25 mouse cellular contexts compared by ENCODE assay signal in the genomic region with DNA sequence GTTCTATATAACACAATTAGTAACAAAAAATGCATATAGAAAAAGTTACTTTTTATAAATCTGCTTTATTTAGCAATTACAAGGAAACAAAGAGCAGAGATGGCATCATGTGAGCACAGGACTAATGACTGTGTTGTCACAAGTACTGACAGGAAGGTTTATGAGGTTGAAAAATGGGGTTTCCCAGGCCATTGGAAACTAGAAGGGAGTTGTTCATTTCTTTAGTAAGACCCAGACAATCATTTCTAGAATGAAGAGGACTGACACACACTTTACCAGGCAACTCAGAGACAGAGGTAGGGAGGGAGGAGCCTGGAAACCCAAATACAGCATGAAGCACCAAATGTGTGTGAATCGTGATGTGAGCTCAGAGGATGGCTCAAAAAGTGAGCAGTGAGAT. TPM values are rescaled to one million over a fixed set of nuclear protein-coding genes. Genes with fewer than 3 reads are reported as not detected.
DNase-seq lines count a peak whose midpoint lies in the region; ATAC-seq and TF ChIP-seq lines count a peak whose summit lies in the region.
"Had no signal": no experiment of that assay in that cellular context is flagged by ENCODE, and none has a peak within 500 bp of the region (broad histone marks: within the 10 kb centered on the region; RNA-seq: fewer than 3 reads in every experiment).

No protein-coding gene starts in this region.

- no peak overlapping the region for H3K27ac ChIP-seq in CH12.LX (ENCODE audit: insufficient read depth, low read depth)
- H3K27ac ChIP-seq in heart, embryonic 12.5 days (ENCODE audit: poor library complexity, severe bottlenecking) = no peak overlapping the region
- no peak overlapping the region for H3K27ac ChIP-seq in hindbrain, embryonic 13.5 days

- dilution Hi-C loops in CH12.LX (cut with MboI; ENCODE audit: extremely low pct_ligation_motif_present, extremely low pct_unique_long_range_greater_than_20kb, low sequenced_read_pairs) = no loop called here

- TF ChIP-seq CTCF in CH12.LX (conservative IDR thresholded peaks at IDR 0.05 in 1 of 2, IDR thresholded peaks at IDR 0.05 in 1 of 2; ENCODE audit: low read depth in 2 of 2, low read length in 2 of 2) = no peak

- H3K4me3 ChIP-seq in CH12.LX (replicated peaks in 1 of 3; ENCODE audit: low read depth in 2 of 3, low read length in 2 of 3, poor library complexity in 1 of 3) = no peak overlapping the region
- H3K4me3 ChIP-seq in heart, embryonic 12.5 days = no peak overlapping the region
- no peak overlapping the region for H3K4me3 ChIP-seq in hindbrain, embryonic 13.5 days

- no peak overlapping the region for H3K9ac ChIP-seq in CH12.LX (ENCODE audit: insufficient read depth, low read depth)
- no peak overlapping the region for H3K9ac ChIP-seq in heart, embryonic 12.5 days
- H3K9ac ChIP-seq in hindbrain, embryonic 13.5 days = no peak overlapping the region

- H3K36me3 ChIP-seq in CH12.LX (replicated peaks in 1 of 2; ENCODE audit: control insufficient read depth in 1 of 2, insufficient read depth in 1 of 2, low read length in 1 of 2) = no peaks in the 10 kb centered on the region
- H3K36me3 ChIP-seq in heart, embryonic 12.5 days = no peaks in the 10 kb centered on the region
- H3K36me3 ChIP-seq in hindbrain, embryonic 13.5 days = no peaks in the 10 kb centered on the region
- H3K36me3 ChIP-seq: G1E had no signal

- H3K79me2 ChIP-seq in CH12.LX (replicated peaks; ENCODE audit: control insufficient read depth, extremely low read depth, insufficient read depth, poor library complexity, severe bottlenecking) = no peaks in the 10 kb centered on the region

- in situ Hi-C loops in CH12.LX (cut with MboI; ENCODE audit: low pct_ligation_motif_present, low pct_unique_long_range_greater_than_20kb, low sequenced_read_pairs) = no loop called here

- TF ChIP-seq POLR2A in CH12.LX (IDR thresholded peaks at IDR 0.05; ENCODE audit: low read depth, low read length) = no peak

- H3K27me3 ChIP-seq in CH12.LX (replicated peaks) = peaks cover 52% of the 10 kb centered on the region
- no peaks in the 10 kb centered on the region for H3K27me3 ChIP-seq in heart, embryonic 12.5 days (replicated peaks)
- no peaks in the 10 kb centered on the region for H3K27me3 ChIP-seq in hindbrain, embryonic 13.5 days

- peaks cover 0 to 5% of the 10 kb centered on the region in 2 experiments; a peak in 1 of 4 replicates for H3K4me1 ChIP-seq in CH12.LX (ENCODE audit: control insufficient read depth in 1 of 2, insufficient read depth in 2 of 2)
- H3K4me1 ChIP-seq in heart, embryonic 12.5 days (replicated peaks) = no peaks in the 10 kb centered on the region
- H3K4me1 ChIP-seq in hindbrain, embryonic 13.5 days (replicated peaks) = no peaks in the 10 kb centered on the region

- H3K9me3 ChIP-seq in CH12.LX (replicated peaks; ENCODE audit: low read length) = no peaks in the 10 kb centered on the region
- no peaks in the 10 kb centered on the region for H3K9me3 ChIP-seq in heart, embryonic 12.5 days (replicated peaks)
- H3K9me3 ChIP-seq in hindbrain, embryonic 13.5 days = no peaks in the 10 kb centered on the region

- no peak overlapping the region for H3K4me2 ChIP-seq in CH12.LX (ENCODE audit: insufficient read depth, low read depth, poor library complexity, severe bottlenecking)
- no peak overlapping the region for H3K4me2 ChIP-seq in heart, embryonic 12.5 days
- H3K4me2 ChIP-seq in hindbrain, embryonic 13.5 days = no peak overlapping the region

- DNase-seq in CH12.LX (ENCODE audit: extremely low read depth) = peak; percentile 17
- DNase-seq in induced T-regulatory cell, adult 2 months (ENCODE audit: low read depth) = peak; percentile 1
- DNase-seq: adrenal gland, adult 2 months; adrenal gland, adult 8-10 months; adrenal gland, postnatal 10 days; adrenal gland, postnatal 14 days; adrenal gland, postnatal 25 days; adrenal gland, postnatal 36 days; B cell, adult 2 months; cerebellum, adult 11 months; cerebellum, adult 11-12 months; cerebellum, adult 18-20 months; cerebellum, adult 2 months had no signal

- TF ChIP-seq EP300 in CH12.LX (IDR thresholded peaks at IDR 0.05; ENCODE audit: low read length) = peak; percentile 53; the same call in 1 of the 2 replicates

- ATAC-seq in heart, embryonic 12.5 days (ENCODE audit: insufficient number of reproducible peaks, low FRiP score) = no peak
- no peak for ATAC-seq in hindbrain, embryonic 13.5 days (ENCODE audit: low FRiP score)
- ATAC-seq: activated CD4-positive, CD25-positive, alpha-beta regulatory T cell, adult 4 months; CD4-positive, CD25-positive, alpha-beta regulatory T cell, adult 4 months; Patski had no signal

- no peak for TF ChIP-seq RAD21 in CH12.LX (IDR thresholded peaks at IDR 0.05; ENCODE audit: low read depth, low read length)

- WGBS in heart, embryonic 12.5 days = 75% methylated on average over 1 of the region's 1 CpGs
- WGBS in hindbrain, embryonic 13.5 days = 96% methylated on average over 1 of the region's 1 CpGs

TF ChIP-seq in CH12.LX, 34 proteins besides CTCF, POLR2A, EP300 and RAD21:
- no peak; the same call in 1 of the 2 replicates for TF ChIP-seq ETS1 (conservative IDR thresholded peaks at IDR 0.05; ENCODE audit: low read depth, low read length)
- TF ChIP-seq MEF2A (IDR thresholded peaks at IDR 0.05; ENCODE audit: borderline replicate concordance, low read depth, low read length) = no peak
- TF ChIP-seq BHLHE40 (IDR thresholded peaks at IDR 0.05; ENCODE audit: low read depth, low read length) = peak; percentile 62; the same call in 1 of the 2 replicates
- no peak for TF ChIP-seq NRF1 (IDR thresholded peaks at IDR 0.05; ENCODE audit: low read depth, low read length)
- TF ChIP-seq MAZ (IDR thresholded peaks at IDR 0.05; ENCODE audit: low read depth, low read length) = no peak
- peak; percentile 66 for TF ChIP-seq IRF4 (IDR thresholded peaks at IDR 0.05; ENCODE audit: low read depth, low read length)

RNA-seq across cellular contexts. Expression of a gene that starts 4.1 kb away (rescaled TPM):
- total RNA-seq in CH12.LX (2012; rRNA removed) = not detected in 2 replicates
- total RNA-seq in CH12.LX (2014; rRNA removed) = not detected in 2 replicates
- polyA plus RNA-seq in CH12.LX (2012; ENCODE audit: insufficient read length, low read depth) = not detected in 2 replicates
- not detected in 2 replicates for polyA plus RNA-seq in heart, embryonic 12.5 days (2016; fragmentation: Nextera tagmentation; extraction: Ambion mirVana)
- not detected in 2 replicates for polyA plus RNA-seq in hindbrain, embryonic 13.5 days (2015; fragmentation: Nextera tagmentation; extraction: Ambion mirVana)
- total RNA-seq: adrenal gland, adult 18-20 months; adrenal gland, adult 2 months; adrenal gland, adult 8-10 months; adrenal gland, postnatal 10 days; adrenal gland, postnatal 14 days; adrenal gland, postnatal 25 days; adrenal gland, postnatal 36 days; adrenal gland, postnatal 4 days; ES-E14; G1E; MEL had no signal
- polyA plus RNA-seq: adrenal gland, adult 2 months; brain, embryonic 14.5 days; C2C12; CD4-positive, CD25-positive, alpha-beta regulatory T cell, adult 4 months; cerebellum, adult 2 months; G1E; Patski had no signal

RNA-seq across cellular contexts. Expression of a gene that starts 18.1 kb away (rescaled TPM):
- total RNA-seq in CH12.LX (2012; rRNA removed) (not detected in 2 replicates), CH12.LX (2014; rRNA removed) (not detected in 2 replicates)
- not detected in 2 replicates for polyA plus RNA-seq in CH12.LX (2012; ENCODE audit: insufficient read length, low read depth)
- polyA plus RNA-seq in heart, embryonic 12.5 days (2016; fragmentation: Nextera tagmentation; extraction: Ambion mirVana) = not detected in 2 replicates
- not detected in 2 replicates for polyA plus RNA-seq in hindbrain, embryonic 13.5 days (2015; fragmentation: Nextera tagmentation; extraction: Ambion mirVana)
- total RNA-seq: adrenal gland, adult 18-20 months; adrenal gland, adult 2 months; adrenal gland, adult 8-10 months; adrenal gland, postnatal 10 days; adrenal gland, postnatal 14 days; adrenal gland, postnatal 25 days; adrenal gland, postnatal 36 days; adrenal gland, postnatal 4 days; G1E; MEL had no signal
- polyA plus RNA-seq: activated CD4-positive, CD25-positive, alpha-beta regulatory T cell, adult 4 months; adrenal gland, adult 2 months; C2C12; CD4-positive, CD25-positive, alpha-beta regulatory T cell, adult 4 months; cerebellum, adult 2 months; G1E; Patski had no signal

RNA-seq across cellular contexts. Expression of a gene that starts 28.8 kb away (rescaled TPM):
- total RNA-seq in CH12.LX (2012; rRNA removed) (not detected in 2 replicates), CH12.LX (2014; rRNA removed) (not detected in 2 replicates)
- not detected in 2 replicates for polyA plus RNA-seq in CH12.LX (2012; ENCODE audit: insufficient read length, low read depth)
- polyA plus RNA-seq in heart, embryonic 12.5 days (2016; fragmentation: Nextera tagmentation; extraction: Ambion mirVana) = not detected in 2 replicates
- polyA plus RNA-seq in hindbrain, embryonic 13.5 days (2015; fragmentation: Nextera tagmentation; extraction: Ambion mirVana) = not detected in 2 replicates
- total RNA-seq: adrenal gland, adult 18-20 months; adrenal gland, adult 2 months; adrenal gland, adult 8-10 months; adrenal gland, postnatal 10 days; adrenal gland, postnatal 14 days; adrenal gland, postnatal 25 days; adrenal gland, postnatal 36 days; adrenal gland, postnatal 4 days; ES-E14; MEL had no signal
- polyA plus RNA-seq: activated CD4-positive, CD25-positive, alpha-beta regulatory T cell, adult 4 months; adrenal gland, adult 2 months; brain, embryonic 14.5 days; C2C12; CD4-positive, CD25-positive, alpha-beta regulatory T cell, adult 4 months; cerebellum, adult 2 months; G1E; Patski had no signal

RNA-seq across cellular contexts. Expression of a gene that starts 36.7 kb away (rescaled TPM):
- total RNA-seq in CH12.LX (2012; rRNA removed) (not detected in 2 replicates), CH12.LX (2014; rRNA removed) (not detected in 2 replicates)
- polyA plus RNA-seq in CH12.LX (2012; ENCODE audit: insufficient read length, low read depth) = not detected in 2 replicates
- 1.1 and 1.9 TPM in 2 replicates for polyA plus RNA-seq in heart, embryonic 12.5 days (2016; fragmentation: Nextera tagmentation; extraction: Ambion mirVana)
- polyA plus RNA-seq in hindbrain, embryonic 13.5 days (2015; fragmentation: Nextera tagmentation; extraction: Ambion mirVana) = 0.12 and 0.38 TPM in 2 replicates
- total RNA-seq: adrenal gland, adult 18-20 months; adrenal gland, adult 2 months; adrenal gland, adult 8-10 months; adrenal gland, postnatal 10 days; adrenal gland, postnatal 14 days; adrenal gland, postnatal 25 days; adrenal gland, postnatal 36 days; adrenal gland, postnatal 4 days; G1E; MEL had no signal
- polyA plus RNA-seq: activated CD4-positive, CD25-positive, alpha-beta regulatory T cell, adult 4 months; adrenal gland, adult 2 months; CD4-positive, CD25-positive, alpha-beta regulatory T cell, adult 4 months; G1E had no signal

RNA-seq across cellular contexts. Expression of a gene that starts 48.0 kb away (rescaled TPM):
- total RNA-seq in CH12.LX (2012; rRNA removed) (not detected in 2 replicates), CH12.LX (2014; rRNA removed) (not detected in 2 replicates)
- not detected in 2 replicates for polyA plus RNA-seq in CH12.LX (2012; ENCODE audit: insufficient read length, low read depth)
- not detected in 2 replicates for polyA plus RNA-seq in heart, embryonic 12.5 days (2016; fragmentation: Nextera tagmentation; extraction: Ambion mirVana)
- not detected in 2 replicates for polyA plus RNA-seq in hindbrain, embryonic 13.5 days (2015; fragmentation: Nextera tagmentation; extraction: Ambion mirVana)
- total RNA-seq: adrenal gland, adult 18-20 months; adrenal gland, adult 2 months; adrenal gland, adult 8-10 months; adrenal gland, postnatal 10 days; adrenal gland, postnatal 14 days; adrenal gland, postnatal 25 days; adrenal gland, postnatal 36 days; adrenal gland, postnatal 4 days; ES-E14; G1E; MEL had no signal
- polyA plus RNA-seq: activated CD4-positive, CD25-positive, alpha-beta regulatory T cell, adult 4 months; adrenal gland, adult 2 months; brain, embryonic 14.5 days; C2C12; CD4-positive, CD25-positive, alpha-beta regulatory T cell, adult 4 months; cerebellum, adult 2 months; G1E; Patski had no signal
